Comparison of ENCODE assay signal across 9 mouse cellular contexts in the genomic region with DNA sequence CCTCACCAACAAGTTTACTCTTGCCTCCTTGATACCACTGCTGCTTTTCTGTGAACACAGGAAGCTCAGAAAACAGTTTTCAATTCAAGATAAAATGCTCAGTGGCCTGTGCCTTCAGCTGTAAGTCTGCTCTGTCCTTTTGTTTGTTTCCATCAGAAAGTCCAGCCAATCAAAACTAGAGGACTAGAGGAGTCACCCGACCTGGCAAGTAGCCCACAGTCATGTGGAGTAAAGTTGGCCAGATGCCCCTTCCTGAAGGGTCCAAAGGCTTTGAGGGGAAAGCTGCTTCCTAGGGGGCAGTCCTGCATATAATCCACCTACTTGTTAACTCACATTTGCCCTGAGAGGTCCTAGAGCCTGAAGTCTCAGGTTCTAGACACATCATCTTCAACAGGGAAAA. TPM values are rescaled to one million over a fixed set of nuclear protein-coding genes. Genes with fewer than 3 reads are reported as not detected.
DNase-seq lines count a peak whose midpoint lies in the region; ATAC-seq and TF ChIP-seq lines count a peak whose summit lies in the region.
"Had no signal": no experiment of that assay in that cellular context is flagged by ENCODE, and none has a peak within 500 bp of the region (broad histone marks: within the 10 kb centered on the region; RNA-seq: fewer than 3 reads in every experiment).

No protein-coding gene starts in this region.

- H3K4me1 ChIP-seq in liver, adult 2 months (ENCODE audit: control insufficient read depth, insufficient read depth, low read length): peaks cover 3% of the 10 kb centered on the region
- H3K4me1 ChIP-seq in liver, embryonic 11.5 days (replicated peaks; ENCODE audit: control insufficient read depth, insufficient read depth, low read length): no peaks in the 10 kb centered on the region
- no peaks in the 10 kb centered on the region for H3K4me1 ChIP-seq in heart, postnatal 0 days (ENCODE audit: control insufficient read depth, insufficient read depth)

- 3% methylated on average over 1 of the region's 1 CpGs for WGBS in liver, adult 2 months
- WGBS in liver, embryonic 11.5 days: 21% methylated on average over 1 of the region's 1 CpGs
- WGBS in heart, postnatal 0 days: 12% methylated on average over 1 of the region's 1 CpGs

- TF ChIP-seq POLR2A in liver, adult 2 months (IDR thresholded peaks at IDR 0.05; ENCODE audit: extremely low read depth, insufficient read depth, low read length): no peak

- no peaks in the 10 kb centered on the region for H3K9me3 ChIP-seq in liver, embryonic 11.5 days (ENCODE audit: control insufficient read depth, low read length)
- no peaks in the 10 kb centered on the region for H3K9me3 ChIP-seq in heart, postnatal 0 days (replicated peaks; ENCODE audit: control insufficient read depth, low read length)

- no peak for TF ChIP-seq CTCF in liver, adult 2 months (IDR thresholded peaks at IDR 0.05; ENCODE audit: low read depth, low read length)
- no peak for TF ChIP-seq CTCF in heart, postnatal 0 days (IDR thresholded peaks at IDR 0.05; ENCODE audit: low read depth)

- no peak overlapping the region for H3K4me3 ChIP-seq in liver, adult 2 months (ENCODE audit: insufficient read depth, low read depth, low read length)
- H3K4me3 ChIP-seq in liver, embryonic 11.5 days (ENCODE audit: low read depth, low read length): no peak overlapping the region
- H3K4me3 ChIP-seq in heart, postnatal 0 days (ENCODE audit: low read depth, low read length): no peak overlapping the region

- no peaks in the 10 kb centered on the region for H3K79me2 ChIP-seq in liver, adult 2 months (ENCODE audit: control insufficient read depth, insufficient read depth, low read length)

- DNase-seq in cerebellum, adult 8-10 months: peak; percentile 39
- peak; percentile 61 for DNase-seq in liver, adult 2 months (ENCODE audit: extremely low read depth, low read depth, low spot score)
- DNase-seq in liver, embryonic 11.5 days (ENCODE audit: low spot score): no peak
- DNase-seq in heart, postnatal 0 days (ENCODE audit: low spot score): peak; percentile 55
- DNase-seq in lung, postnatal 10 days: peak; percentile 66
- DNase-seq in urinary bladder, adult 18-20 months (ENCODE audit: low spot score in 2 of 2): no peak
- no peak for DNase-seq in frontal cortex, postnatal 25 days (ENCODE audit: low spot score in 2 of 2)

- no peaks in the 10 kb centered on the region for H3K27me3 ChIP-seq in liver, adult 2 months (ENCODE audit: control insufficient read depth, insufficient read depth, low read length)
- no peaks in the 10 kb centered on the region for H3K27me3 ChIP-seq in liver, embryonic 11.5 days (replicated peaks; ENCODE audit: control insufficient read depth, insufficient read depth, low read length)
- no peaks in the 10 kb centered on the region for H3K27me3 ChIP-seq in heart, postnatal 0 days (ENCODE audit: control insufficient read depth, insufficient read depth, low read length)

- ATAC-seq in cerebellum, adult (ENCODE audit: insufficient number of reproducible peaks, low FRiP score, low TSS enrichment): no peak
- no peak for ATAC-seq in liver, embryonic 11.5 days (replicated peaks; ENCODE audit: low FRiP score)
- peak; percentile 79 for ATAC-seq in heart, postnatal 0 days (ENCODE audit: insufficient read depth, low read depth)

- no peak for TF ChIP-seq EP300 in heart, postnatal 0 days (IDR thresholded peaks at IDR 0.05; ENCODE audit: low read depth)

- no peak overlapping the region for H3K4me2 ChIP-seq in liver, embryonic 11.5 days
- H3K4me2 ChIP-seq in heart, postnatal 0 days (ENCODE audit: low read depth, low read length): no peak overlapping the region

- H3K27ac ChIP-seq in liver, adult 2 months (replicated peaks; ENCODE audit: insufficient read depth, low read depth, low read length): no peak overlapping the region
- H3K27ac ChIP-seq in liver, embryonic 11.5 days (ENCODE audit: low read depth, low read length): no peak overlapping the region
- H3K27ac ChIP-seq in heart, postnatal 0 days (ENCODE audit: low read depth): peak overlapping the region; percentile 35

- H3K9ac ChIP-seq in liver, adult 2 months (ENCODE audit: low read depth, low read length): no peak overlapping the region
- no peak overlapping the region for H3K9ac ChIP-seq in liver, embryonic 11.5 days (ENCODE audit: low read depth, low read length)
- no peak overlapping the region for H3K9ac ChIP-seq in heart, postnatal 0 days (replicated peaks; ENCODE audit: low read depth, low read length)

- no peaks in the 10 kb centered on the region for H3K36me3 ChIP-seq in liver, adult 2 months (ENCODE audit: control insufficient read depth, insufficient read depth, low read length)
- no peaks in the 10 kb centered on the region for H3K36me3 ChIP-seq in liver, embryonic 11.5 days (ENCODE audit: control insufficient read depth, insufficient read depth, low read length)
- no peaks in the 10 kb centered on the region for H3K36me3 ChIP-seq in heart, postnatal 0 days (replicated peaks; ENCODE audit: control insufficient read depth, insufficient read depth, low read length)

RNA-seq across cellular contexts. Expression of a gene that starts 10.7 kb away (rescaled TPM):
- not detected in 2 replicates for total RNA-seq in liver, adult 2 months (2014; rRNA removed)
- not detected in 2 replicates for polyA plus RNA-seq in liver, adult 2 months (2012; rRNA removed)
- polyA plus RNA-seq in liver, embryonic 11.5 days (2014; fragmentation: Nextera tagmentation; extraction: Ambion mirVana): 0.07 TPM in 1 of 2 replicates, not detected in the other
- total RNA-seq in heart, postnatal 0 days (2014; rRNA removed; ENCODE audit: low replicate concordance): not detected in 2 replicates
- not detected in 2 replicates for polyA plus RNA-seq in heart, postnatal 0 days (2015; fragmentation: Nextera tagmentation; extraction: Ambion mirVana)
- polyA plus RNA-seq: C2C12 had no signal

Comparison
In these comparisons a context has a peak if more than half of its experiments do, and no peak if none do; other contexts are left out.
1. DNase-seq: peak in cerebellum, adult 8-10 months (single experiment), liver, adult 2 months (single experiment), heart, postnatal 0 days (single experiment) and lung, postnatal 10 days (single experiment); none in liver, embryonic 11.5 days (single experiment), urinary bladder, adult 18-20 months (0 of 2) and frontal cortex, postnatal 25 days (0 of 2).